Mouse (Mus musculus) fat pad, adult 2 months (tissue): ENCODE data around the gene Prkag1.

Source experiments
- DNase-seq: peaks from one replicate; pipeline ENCODE4 v3.0.0-alpha.2; 2011; ENCODE audit warnings: low read depth, low spot score; ENCODE audit errors: extremely low read depth

Gene Prkag1

DNA sequence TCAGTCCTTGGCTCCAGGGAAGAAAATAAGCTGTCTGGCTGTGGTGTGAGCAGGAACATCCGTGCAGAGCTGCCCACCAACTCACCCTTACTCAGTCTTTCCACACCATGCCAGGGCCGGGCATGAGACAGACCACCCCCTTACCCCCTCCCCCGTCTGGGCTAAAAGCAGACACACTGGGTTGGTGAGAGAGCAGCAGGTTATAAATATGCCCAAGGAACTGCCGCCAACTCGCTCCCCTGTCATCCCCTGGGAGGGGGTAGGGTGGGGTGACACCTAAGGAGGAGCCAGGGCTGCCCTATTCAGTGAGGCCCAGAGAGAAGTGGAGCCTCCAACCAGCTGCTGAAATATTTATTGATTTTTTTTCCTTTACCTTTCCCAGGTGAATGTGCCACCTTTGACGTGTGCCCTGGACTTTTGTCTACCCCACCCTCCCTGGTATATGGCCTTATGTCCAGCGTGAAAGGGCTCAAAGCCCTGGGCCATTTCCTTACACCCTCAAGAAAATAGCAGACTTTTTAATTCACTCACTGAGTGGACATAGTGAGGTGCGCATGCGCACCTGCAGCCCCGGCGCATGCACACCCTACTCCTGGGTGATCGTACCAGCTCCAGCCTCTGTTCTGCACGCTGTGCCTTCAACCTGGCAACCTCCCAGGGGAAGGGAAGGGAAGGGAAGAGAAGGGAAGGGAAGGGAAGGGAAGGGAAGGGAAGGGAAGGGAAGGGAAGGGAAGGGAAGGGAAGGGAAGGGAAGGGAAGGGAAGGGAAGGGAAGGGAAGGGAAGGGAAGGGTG is 34.3 kb downstream of the Prkag1 start:
- DNase-seq, result no peak

DNA sequence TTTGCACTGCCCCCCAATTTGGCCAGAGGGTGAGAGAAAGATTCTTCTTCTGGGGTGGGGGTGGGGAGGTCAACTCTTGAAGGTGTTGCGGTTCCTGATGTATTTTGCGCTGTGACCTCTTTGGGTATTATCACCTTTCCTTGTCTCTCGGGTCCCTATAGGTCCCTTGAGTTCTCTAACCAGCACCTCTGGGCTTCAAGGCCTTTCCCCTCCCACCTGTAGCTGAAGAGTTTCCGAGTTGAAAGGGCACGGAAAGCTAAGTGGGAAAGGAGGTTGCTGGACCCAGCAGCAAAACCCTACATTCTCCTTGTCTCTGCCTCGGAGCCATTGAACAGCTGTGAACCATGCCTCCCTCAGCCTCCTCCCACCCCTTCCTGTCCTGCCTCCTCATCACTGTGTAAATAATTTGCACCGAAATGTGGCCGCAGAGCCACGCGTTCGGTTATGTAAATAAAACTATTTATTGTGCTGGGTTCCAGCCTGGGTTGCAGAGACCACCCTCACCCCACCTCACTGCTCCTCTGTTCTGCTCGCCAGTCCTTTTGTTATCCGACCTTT is 38.1 kb downstream of the Prkag1 start:
- no peak for DNase-seq

DNA sequence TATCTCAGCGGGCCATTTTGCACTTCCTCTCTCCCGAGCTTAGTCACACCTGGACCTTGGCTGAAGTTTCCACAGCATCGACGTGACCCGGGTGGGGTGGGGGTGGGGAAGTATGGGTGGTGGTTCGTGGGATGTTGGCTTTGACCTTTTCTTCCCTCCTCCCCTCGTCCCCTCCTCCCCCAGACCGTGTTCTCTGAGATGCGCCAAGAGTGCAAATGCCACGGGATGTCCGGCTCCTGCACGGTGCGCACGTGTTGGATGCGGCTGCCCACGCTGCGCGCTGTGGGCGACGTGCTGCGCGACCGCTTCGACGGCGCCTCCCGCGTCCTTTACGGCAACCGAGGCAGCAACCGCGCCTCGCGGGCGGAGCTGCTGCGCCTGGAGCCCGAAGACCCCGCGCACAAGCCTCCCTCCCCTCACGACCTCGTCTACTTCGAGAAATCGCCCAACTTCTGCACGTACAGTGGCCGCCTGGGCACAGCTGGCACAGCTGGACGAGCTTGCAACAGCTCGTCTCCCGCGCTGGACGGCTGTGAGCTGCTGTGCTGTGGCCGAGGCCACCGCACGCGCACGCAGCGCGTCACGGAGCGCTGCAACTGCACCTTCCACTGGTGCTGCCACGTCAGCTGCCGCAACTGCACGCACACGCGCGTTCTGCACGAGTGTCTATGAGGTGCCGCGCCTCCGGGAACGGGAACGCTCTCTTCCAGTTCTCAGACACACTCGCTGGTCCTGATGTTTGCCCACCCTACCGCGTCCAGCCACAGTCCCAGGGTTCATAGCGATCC is 38.9 kb downstream of the Prkag1 start:
- no peak for DNase-seq

DNA sequence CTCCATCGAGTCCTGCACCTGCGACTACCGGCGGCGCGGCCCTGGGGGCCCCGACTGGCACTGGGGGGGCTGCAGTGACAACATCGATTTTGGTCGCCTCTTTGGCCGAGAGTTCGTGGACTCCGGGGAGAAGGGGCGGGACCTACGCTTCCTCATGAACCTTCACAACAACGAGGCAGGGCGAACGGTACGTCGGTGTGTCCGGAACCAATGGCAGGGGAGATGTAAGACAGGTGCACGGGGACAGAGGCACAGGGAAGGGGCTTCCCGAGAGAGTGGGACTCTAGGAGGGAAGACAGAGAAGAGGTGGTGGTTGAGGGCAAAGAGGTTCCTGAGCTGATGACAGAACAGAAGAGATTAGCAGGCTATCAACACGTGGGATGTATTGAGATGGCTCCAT is 39.5 kb downstream of the Prkag1 start:
- DNase-seq, result no peak

DNA sequence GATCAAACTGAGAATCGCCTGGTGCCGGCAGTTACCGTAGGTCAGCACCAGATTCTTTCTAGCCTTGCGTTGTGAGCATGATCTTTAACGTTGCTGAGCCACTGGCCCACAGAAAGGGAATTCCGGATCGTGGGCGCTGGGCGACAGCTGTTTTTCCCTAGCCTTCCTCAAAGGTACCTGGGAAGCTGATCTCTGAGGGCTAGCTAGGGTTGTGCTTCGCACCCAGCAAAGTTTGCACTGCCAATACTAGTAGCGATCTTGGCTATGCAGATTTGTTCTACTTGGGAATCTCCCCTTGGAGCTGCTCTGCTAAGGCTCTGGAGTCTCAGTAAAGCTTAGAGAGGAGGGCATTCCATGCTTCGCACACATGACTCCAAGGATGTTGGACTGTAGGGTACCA is 40.1 kb downstream of the Prkag1 start:
- DNase-seq, result no peak

DNA sequence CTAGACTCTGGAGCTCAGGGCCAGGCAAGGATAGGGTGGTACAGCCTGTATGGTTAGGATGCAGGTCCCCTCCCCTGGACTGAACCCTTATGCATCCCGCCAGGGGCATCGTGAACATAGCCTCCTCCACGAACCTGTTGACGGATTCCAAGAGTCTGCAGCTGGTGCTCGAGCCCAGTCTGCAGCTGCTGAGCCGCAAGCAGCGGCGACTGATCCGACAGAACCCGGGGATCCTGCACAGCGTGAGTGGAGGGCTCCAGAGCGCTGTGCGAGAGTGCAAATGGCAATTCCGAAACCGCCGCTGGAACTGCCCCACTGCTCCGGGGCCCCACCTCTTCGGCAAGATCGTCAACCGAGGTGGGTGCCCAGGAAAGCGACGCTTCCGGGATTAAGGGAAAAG is 40.6 kb downstream of the Prkag1 start:
- DNase-seq, result no peak

DNA sequence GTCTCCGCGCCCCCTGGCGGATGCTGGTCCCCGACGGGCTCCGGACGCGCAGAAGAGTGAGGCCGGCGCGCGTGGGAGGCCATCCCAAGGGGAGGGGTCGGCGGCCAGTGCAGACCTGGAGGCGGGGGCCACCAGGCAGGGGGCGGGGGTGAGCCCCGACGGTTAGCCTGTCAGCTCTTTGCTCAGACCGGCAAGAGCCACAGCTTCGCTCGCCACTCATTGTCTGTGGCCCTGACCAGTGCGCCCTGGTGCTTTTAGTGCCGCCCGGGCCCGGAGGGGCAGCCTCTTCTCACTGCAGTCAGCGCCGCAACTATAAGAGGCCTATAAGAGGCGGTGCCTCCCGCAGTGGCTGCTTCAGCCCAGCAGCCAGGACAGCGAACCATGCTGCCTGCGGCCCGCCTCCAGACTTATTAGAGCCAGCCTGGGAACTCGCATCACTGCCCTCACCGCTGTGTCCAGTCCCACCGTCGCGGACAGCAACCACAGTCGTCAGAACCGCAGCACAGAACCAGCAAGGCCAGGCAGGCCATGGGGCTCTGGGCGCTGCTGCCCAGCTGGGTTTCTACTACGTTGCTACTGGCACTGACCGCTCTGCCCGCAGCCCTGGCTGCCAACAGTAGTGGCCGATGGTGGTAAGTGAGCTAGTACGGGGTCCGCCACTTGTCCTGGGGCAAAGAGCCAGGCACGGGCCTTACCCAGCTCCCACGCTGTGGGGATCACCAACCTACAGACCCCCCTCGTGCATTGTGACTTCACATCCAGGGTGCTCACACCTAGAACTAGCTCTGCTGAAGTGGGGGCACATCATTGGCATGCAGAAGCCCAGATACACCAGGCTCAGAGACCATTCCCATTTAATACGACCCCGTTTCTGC is 41.4 kb downstream of the Prkag1 start, which contains the start of gene Wnt1:
TSS of gene Wnt1 (plus strand) at position 197 of the 875 bp plus-strand sequence.
- no peak for DNase-seq

DNA sequence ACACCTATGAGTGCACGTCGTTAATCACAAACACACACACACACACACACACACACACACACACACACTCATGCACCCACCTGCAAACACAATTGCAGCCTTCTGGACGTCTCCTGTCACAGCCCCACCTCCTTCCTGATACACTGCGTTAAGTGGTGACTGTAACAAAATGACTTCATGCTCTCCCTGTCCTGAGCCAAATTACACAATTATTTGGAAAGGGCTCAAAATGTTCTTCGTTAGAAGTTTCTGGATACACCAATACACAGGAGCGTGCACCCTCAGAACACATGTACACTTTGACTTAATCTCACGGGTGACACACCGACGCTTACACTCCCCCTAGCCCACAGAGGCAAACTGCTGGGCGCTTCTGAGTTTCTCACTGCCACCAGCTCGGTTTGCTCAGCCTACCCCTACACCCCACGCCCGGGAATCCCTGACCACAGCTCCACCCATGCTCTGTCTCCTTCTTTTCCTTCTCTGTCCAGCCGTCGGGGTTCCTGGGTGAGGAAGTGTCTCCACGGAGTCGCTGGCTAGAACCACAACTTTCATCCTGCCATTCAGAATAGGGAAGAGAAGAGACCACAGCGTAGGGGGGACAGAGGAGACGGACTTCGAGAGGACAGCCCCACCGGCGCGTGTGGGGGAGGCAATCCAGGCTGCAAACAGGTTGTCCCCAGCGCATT is 42.2 kb downstream of the Prkag1 start:
- peak; percentile 21 for DNase-seq

DNA sequence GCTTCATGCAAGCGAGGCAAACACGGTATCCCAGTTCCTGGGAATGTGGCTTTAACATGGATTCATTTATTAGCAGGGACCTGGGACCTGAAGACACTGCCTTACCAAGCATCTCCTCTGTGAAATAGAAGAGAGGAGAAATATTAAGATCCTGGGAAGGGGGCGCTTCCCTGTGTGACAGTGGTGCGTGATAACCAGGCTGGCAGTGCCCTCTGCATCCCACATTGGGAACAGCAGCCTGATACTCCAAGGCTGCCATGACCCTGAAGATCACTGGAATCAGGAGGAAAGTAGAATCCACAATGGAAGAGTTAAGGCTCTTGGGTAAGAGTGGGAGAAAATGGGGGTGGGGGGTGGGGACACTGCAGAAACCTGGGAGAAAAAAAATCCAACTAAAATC is 43.4 kb downstream of the Prkag1 start:
- no peak for DNase-seq

DNA sequence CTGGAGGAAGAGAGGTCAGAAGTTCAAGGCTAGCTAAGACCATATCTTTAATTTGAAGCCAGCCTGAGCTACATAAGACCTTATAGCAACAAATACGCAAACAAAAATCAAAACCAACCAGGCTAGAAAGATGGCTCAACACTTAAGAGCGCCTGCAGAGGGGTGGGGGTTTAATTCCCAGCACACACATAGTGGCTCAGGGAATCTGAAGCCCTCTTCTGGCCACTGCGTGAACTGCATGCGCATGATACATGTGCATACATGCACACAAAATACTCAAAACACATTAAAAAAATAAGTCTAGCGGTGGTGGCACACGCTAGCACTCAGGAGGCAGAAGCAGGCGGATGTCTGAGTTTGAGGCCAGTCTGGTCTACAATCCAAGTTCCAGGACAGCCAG is 45.6 kb downstream of the Prkag1 start:
- no peak for DNase-seq

DNA sequence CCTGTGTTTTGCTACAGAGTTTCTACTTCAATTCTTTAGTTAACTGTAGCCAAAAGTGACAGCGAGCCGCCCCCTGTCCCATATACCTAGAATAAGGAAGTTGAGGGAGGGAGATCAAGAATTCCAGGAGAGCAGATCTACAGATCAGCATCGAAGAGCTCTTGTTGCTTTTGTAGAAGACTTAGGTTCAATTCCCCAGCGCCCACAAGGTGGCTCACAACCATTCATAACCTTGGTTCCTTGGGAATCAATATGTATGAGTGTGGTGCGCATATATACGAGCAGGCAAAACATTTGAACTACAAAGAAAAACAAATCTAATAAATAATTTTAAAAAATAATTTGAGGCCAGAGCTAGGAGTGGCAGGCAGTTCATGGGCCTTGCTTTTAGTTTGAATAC is 50.2 kb downstream of the Prkag1 start:
- DNase-seq, result no peak

DNA sequence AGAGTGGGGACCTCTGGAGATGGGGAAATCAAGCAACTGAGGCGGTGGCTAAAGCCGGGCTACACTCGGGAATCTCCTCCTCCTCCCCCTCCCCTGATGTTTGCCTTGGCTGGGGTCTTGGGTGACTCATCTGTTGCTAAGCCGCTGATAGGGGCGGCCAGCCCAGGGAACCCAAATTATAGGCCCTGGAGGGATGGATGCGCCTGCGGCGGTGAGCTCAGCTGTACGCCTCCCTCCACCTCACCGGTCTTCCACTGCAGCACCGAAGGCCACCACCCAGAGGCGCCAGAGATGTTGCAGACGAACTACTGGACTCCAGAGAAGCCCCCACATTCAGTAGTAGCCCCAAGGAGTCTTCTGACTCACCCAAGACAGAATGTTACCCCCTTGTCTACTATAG is 50.7 kb downstream of the Prkag1 start:
- no peak for DNase-seq

DNA sequence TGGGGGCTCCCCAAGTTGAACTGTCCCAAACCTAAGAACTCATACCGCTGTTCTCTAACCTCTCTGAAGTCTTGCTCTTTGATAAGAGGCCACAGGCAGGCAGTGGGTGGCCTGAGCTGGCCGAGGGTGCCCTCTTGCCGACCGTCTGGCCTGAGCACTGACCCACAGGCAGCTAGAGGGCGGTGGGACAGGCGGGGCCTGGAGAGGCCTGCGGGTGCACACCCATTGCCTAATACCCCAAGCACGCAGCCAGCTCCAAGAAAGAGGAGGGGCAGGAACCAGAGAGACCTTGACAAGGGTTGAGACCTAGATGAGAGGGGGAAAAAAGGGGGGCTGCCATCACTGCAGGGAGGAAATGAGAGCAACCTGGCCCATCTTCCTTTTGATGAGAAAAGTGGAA is 51.2 kb downstream of the Prkag1 start:
- DNase-seq, result no peak

DNA sequence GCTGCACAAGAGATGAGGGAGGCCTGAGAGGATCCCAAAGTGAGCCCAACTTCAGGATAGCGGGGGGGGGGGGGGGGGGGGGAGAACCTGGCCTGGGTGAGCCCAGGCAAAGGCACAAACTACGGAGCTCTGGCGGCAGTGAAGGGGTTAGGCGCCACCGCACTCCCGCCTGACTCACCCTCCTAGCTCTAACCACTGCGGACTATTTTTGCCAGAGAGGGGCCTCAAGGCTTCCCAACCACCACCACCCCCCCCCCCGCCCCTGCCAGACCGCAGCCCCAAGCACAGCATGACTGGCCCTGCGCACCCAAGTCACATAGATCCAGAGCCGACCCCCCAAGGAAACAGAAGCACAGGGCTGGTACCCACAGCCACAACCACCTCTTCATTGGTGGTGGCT is 52.5 kb downstream of the Prkag1 start:
- no peak for DNase-seq

DNA sequence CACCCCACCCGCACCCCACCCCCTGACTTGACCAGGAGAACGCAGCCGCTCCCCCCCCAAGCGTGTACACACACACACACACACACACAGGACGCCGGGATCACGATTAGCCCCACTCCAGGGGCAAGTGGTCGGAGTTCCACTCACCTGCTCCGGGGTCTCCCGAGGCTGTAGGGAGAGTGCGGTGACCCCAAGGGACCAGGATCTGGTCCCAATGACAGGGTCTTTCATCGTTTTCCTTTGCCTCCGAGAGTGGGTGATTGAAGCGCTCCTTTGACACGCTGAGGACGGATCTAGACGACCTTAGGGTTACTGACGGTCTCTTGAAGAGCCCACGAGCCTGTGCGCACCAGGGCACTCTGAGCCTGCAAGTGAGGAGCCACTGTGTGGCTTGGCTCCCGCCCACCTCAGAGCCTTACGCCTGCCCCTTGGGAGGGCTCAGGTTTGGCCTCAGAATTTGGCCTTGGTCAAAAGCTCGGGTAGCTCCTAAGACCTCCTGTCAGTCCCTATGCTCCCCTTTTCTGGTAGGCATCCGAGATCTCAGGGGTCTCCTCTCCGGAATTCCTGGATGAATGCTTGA is 53.0 kb downstream of the Prkag1 start:
- no peak for DNase-seq

DNA sequence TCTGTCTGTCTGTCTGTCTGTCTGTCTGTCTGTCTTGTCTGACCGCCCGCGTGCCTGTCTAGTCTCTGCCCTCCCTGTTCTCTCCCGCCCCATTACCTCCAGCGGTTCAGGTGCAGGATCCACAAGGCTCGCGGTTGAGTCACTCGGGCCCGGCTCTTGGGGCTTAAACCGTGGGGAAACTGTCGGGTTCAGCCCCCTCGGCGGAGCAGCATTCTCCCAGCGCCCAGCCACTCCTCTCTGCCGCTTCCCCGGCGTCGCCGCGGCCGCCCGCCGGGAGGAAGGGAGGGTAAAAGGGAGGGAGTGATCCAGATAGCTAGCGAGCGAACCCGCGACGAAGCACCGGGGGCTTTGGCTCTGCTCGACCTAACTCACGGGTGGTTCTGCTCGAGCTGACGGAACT is 53.6 kb downstream of the Prkag1 start, which contains the start of gene Wnt10b:
TSS of gene Wnt10b (minus strand) at position 389 of the 400 bp plus-strand sequence.
- DNase-seq, result no peak

DNA sequence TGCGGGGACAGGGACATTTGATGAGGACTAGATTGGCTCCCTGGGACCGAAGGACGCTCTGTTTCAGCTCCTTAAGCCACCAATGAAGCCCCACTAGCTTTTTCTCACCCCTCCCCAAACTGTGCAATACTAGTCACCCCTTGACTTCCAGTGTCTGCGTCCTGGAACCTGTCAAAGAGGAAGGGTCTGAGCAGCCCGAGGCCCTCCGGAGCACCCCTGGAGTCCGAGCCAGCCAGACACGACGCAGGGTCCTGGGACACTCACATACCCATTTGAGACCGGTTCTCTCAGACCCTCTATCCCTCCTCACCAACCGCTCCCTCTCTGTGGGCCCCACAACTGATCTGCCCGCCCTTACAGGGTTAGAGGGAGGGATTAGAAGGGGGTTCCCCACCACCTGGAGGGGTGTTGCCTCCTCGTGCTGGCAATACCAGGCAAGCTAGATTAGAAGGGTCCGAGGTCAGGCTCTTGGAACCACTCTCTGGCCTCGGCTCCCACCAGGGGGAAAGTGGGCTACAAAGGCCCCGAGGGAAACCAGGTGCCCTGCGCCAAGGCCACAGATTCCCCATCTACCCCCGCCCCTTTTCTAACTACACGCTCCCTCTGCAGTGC is 54.2 kb downstream of the Prkag1 start:
- no peak for DNase-seq

DNA sequence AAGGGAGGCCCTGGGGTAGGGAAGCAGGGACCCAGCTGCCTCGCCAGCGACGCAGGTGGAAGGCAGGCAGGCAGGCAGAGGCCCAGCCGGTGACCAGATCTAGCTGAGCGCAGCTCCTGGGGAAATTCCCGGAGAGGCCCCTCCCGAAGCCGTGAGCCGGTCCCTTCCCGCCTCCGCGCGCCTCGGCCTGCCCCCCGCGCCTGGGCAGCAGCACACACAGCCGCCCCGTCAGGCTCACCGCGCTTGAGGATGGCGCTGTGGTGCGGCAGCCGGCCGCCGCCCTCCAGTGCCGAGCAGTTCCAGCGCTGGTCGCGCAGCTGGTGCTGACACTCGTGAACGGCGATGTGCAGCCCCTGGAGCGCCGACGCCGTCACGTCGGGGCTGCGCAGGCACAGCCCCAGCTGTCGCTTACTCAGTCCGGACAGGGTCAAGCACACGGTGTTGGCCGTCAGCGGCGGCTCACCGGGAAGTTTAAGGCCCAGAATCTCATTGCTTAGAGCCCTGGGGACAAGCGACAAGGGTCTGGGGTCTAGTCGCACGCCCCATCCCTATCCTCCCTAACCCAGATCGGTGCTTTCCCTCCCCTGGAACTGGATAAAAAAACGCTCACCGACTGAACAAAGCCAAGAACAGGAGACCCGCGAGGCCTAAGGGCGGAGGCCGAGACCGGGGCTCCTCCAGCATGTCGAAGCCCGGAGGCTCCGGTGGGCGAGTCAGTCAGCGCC is 54.9 kb downstream of the Prkag1 start:
- DNase-seq, result no peak

DNA sequence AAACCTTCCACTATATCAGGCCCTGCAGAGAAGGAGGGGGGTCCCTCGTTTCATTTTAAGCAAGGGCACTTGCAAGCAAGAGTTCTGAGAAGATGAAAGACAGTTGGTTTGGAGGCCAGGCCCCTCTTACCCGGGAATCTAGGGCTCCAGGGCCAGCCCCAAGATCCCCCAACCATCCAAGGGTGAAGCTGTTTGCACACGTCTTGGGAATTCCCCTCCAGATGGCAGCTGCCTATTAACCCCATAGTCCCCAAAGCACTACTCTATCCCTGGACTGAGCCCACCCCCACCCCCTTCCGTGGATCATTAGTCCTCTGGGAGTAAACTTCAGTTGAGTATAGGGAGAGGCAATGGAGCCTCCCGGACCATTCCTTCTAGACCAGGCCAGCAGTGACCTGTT is 55.8 kb downstream of the Prkag1 start:
- DNase-seq, result no peak
